Mouse (Mus musculus): Measurements from ENCODE around the gene Svop. TPM values are rescaled to one million over a fixed set of nuclear protein-coding genes. Genes with fewer than 3 reads are reported as not detected.

Svop gene
- polyA plus RNA-seq, 1 experiment = 81.5 TPM

- TF ChIP-seq POLR2A (IDR thresholded peaks at IDR 0.05; ENCODE audit: borderline replicate concordance, extremely low read depth, insufficient read depth, insufficient read length, poor library complexity, severe bottlenecking) = no peak
- TF ChIP-seq CTCF (IDR thresholded peaks at IDR 0.05; ENCODE audit: borderline replicate concordance, extremely low read depth, insufficient read depth, insufficient read length) = no peak
- DNase-seq (ENCODE audit: low read depth) = peak; percentile 62
Observed at GRCm38 (mm10) chr5:113992339-113992831, 99.0 kb downstream of the Svop start.

- no peak for DNase-seq (ENCODE audit: low read depth)
Observed at GRCm38 (mm10) chr5:113991141-113991540, 100.2 kb downstream of the Svop start.

GRCm38 (mm10) chr5:113990593-113990992 lies 100.8 kb downstream of the Svop start:
- TF ChIP-seq CTCF (IDR thresholded peaks at IDR 0.05; ENCODE audit: borderline replicate concordance, extremely low read depth, insufficient read depth, insufficient read length) = no peak
- TF ChIP-seq POLR2A (IDR thresholded peaks at IDR 0.05; ENCODE audit: borderline replicate concordance, extremely low read depth, insufficient read depth, insufficient read length, poor library complexity, severe bottlenecking) = no peak

More at GRCm38 (mm10) chr5:113991141-113991540, 100.2 kb downstream of the Svop start:
- TF ChIP-seq CTCF (IDR thresholded peaks at IDR 0.05; ENCODE audit: borderline replicate concordance, extremely low read depth, insufficient read depth, insufficient read length) = no peak
- TF ChIP-seq POLR2A (IDR thresholded peaks at IDR 0.05; ENCODE audit: borderline replicate concordance, extremely low read depth, insufficient read depth, insufficient read length, poor library complexity, severe bottlenecking) = no peak

GRCm38 (mm10) chr5:113989437-113990024 lies 101.8 kb downstream of the Svop start:
- DNase-seq (ENCODE audit: low read depth) = no peak
- TF ChIP-seq POLR2A (IDR thresholded peaks at IDR 0.05; ENCODE audit: borderline replicate concordance, extremely low read depth, insufficient read depth, insufficient read length, poor library complexity, severe bottlenecking) (no peak), CTCF (IDR thresholded peaks at IDR 0.05; ENCODE audit: borderline replicate concordance, extremely low read depth, insufficient read depth, insufficient read length) (no peak)

More at GRCm38 (mm10) chr5:113990593-113990992, 100.8 kb downstream of the Svop start:
- DNase-seq (ENCODE audit: low read depth) = no peak

- TF ChIP-seq POLR2A (IDR thresholded peaks at IDR 0.05; ENCODE audit: borderline replicate concordance, extremely low read depth, insufficient read depth, insufficient read length, poor library complexity, severe bottlenecking) = no peak
- no peak for TF ChIP-seq CTCF (IDR thresholded peaks at IDR 0.05; ENCODE audit: borderline replicate concordance, extremely low read depth, insufficient read depth, insufficient read length)
- peak; percentile 7 for DNase-seq (ENCODE audit: low read depth)
Observed at GRCm38 (mm10) chr5:113986182-113986961, 105.0 kb downstream of the Svop start.

GRCm38 (mm10) chr5:113985737-113986136 lies 105.6 kb downstream of the Svop start:
- TF ChIP-seq CTCF (IDR thresholded peaks at IDR 0.05; ENCODE audit: borderline replicate concordance, extremely low read depth, insufficient read depth, insufficient read length) = no peak
- no peak for TF ChIP-seq POLR2A (IDR thresholded peaks at IDR 0.05; ENCODE audit: borderline replicate concordance, extremely low read depth, insufficient read depth, insufficient read length, poor library complexity, severe bottlenecking)
- no peak for DNase-seq (ENCODE audit: low read depth)

- no peak for TF ChIP-seq POLR2A (IDR thresholded peaks at IDR 0.05; ENCODE audit: borderline replicate concordance, extremely low read depth, insufficient read depth, insufficient read length, poor library complexity, severe bottlenecking)
- no peak for TF ChIP-seq CTCF (IDR thresholded peaks at IDR 0.05; ENCODE audit: borderline replicate concordance, extremely low read depth, insufficient read depth, insufficient read length)
- DNase-seq (ENCODE audit: low read depth) = no peak
Observed at GRCm38 (mm10) chr5:113984025-113984740, 107.2 kb downstream of the Svop start.

GRCm38 (mm10) chr5:113983541-113983940 lies 107.8 kb downstream of the Svop start:
- TF ChIP-seq CTCF (IDR thresholded peaks at IDR 0.05; ENCODE audit: borderline replicate concordance, extremely low read depth, insufficient read depth, insufficient read length) = no peak
- TF ChIP-seq POLR2A (IDR thresholded peaks at IDR 0.05; ENCODE audit: borderline replicate concordance, extremely low read depth, insufficient read depth, insufficient read length, poor library complexity, severe bottlenecking) = no peak
- no peak for DNase-seq (ENCODE audit: low read depth)

GRCm38 (mm10) chr5:113981843-113982242 lies 109.5 kb downstream of the Svop start:
- TF ChIP-seq POLR2A (IDR thresholded peaks at IDR 0.05; ENCODE audit: borderline replicate concordance, extremely low read depth, insufficient read depth, insufficient read length, poor library complexity, severe bottlenecking) = no peak
- TF ChIP-seq CTCF (IDR thresholded peaks at IDR 0.05; ENCODE audit: borderline replicate concordance, extremely low read depth, insufficient read depth, insufficient read length) = no peak
- DNase-seq (ENCODE audit: low read depth) = no peak

- TF ChIP-seq CTCF (IDR thresholded peaks at IDR 0.05; ENCODE audit: borderline replicate concordance, extremely low read depth, insufficient read depth, insufficient read length) (no peak), POLR2A (IDR thresholded peaks at IDR 0.05; ENCODE audit: borderline replicate concordance, extremely low read depth, insufficient read depth, insufficient read length, poor library complexity, severe bottlenecking) (no peak)
- no peak for DNase-seq (ENCODE audit: low read depth)
Observed at GRCm38 (mm10) chr5:113981171-113981570, 110.2 kb downstream of the Svop start.

- TF ChIP-seq POLR2A (IDR thresholded peaks at IDR 0.05; ENCODE audit: borderline replicate concordance, extremely low read depth, insufficient read depth, insufficient read length, poor library complexity, severe bottlenecking) (no peak), CTCF (IDR thresholded peaks at IDR 0.05; ENCODE audit: borderline replicate concordance, extremely low read depth, insufficient read depth, insufficient read length) (no peak)
- DNase-seq (ENCODE audit: low read depth) = no peak
Observed at GRCm38 (mm10) chr5:113980511-113980910, 110.9 kb downstream of the Svop start.
